Mouse (Mus musculus): ENCODE measurements at regions not wholly inside any gene's neighbourhood (a gene's known extent, or its start where the extent isn't known, plus 50 kb on each side); places are given as distances from the start of the nearest gene placed in this dataset.

DNA sequence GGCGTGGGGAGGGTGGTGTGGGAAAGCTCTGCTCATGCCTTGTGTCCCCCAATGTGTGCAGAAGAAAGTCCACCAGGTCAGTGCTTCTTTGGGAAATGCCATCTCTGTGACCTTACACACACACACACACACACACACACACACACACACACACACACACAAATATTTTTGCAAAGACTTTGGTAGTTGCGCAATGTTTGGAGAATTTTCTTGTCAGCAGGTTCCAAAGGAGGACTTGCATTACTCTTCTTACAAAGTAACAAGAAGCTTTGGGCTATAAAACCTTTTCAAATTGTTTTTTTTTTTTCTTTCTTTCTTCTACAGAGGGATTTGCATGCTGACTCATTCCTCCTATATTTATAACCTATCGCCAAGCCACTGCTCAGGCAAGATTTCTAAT lies 59.1 kb upstream of the Npvf start:
- no peaks in the 10 kb centered on the region for H3K27me3 ChIP-seq (ENCODE audit: control insufficient read depth, insufficient read depth, low read length)
- H3K4me3 ChIP-seq (ENCODE audit: insufficient read depth in 1 of 2, low read depth in 2 of 2, low read length in 2 of 2): no peak overlapping the region
- no peaks in the 10 kb centered on the region for H3K4me1 ChIP-seq (replicated peaks; ENCODE audit: control insufficient read depth in 2 of 2, insufficient read depth in 2 of 2, low read length in 1 of 2)
- TF ChIP-seq CTCF (IDR thresholded peaks at IDR 0.05; ENCODE audit: low read depth) (no peak), EP300 (IDR thresholded peaks at IDR 0.05; ENCODE audit: low read depth) (no peak)
- 83% methylated on average over 3 of the region's 3 CpGs for WGBS (ENCODE audit: insufficient replicate concordance)
- no peaks in the 10 kb centered on the region for H3K9me3 ChIP-seq (ENCODE audit: control insufficient read depth, low read length)
- no peak for DNase-seq (ENCODE audit: low read depth in 3 of 3, low spot score in 3 of 3)
- H3K9ac ChIP-seq (replicated peaks): no peak overlapping the region
- ATAC-seq (ENCODE audit: insufficient read depth): no peak
- H3K4me2 ChIP-seq (ENCODE audit: low read depth): no peak overlapping the region
- H3K27ac ChIP-seq: no peak overlapping the region
- H3K36me3 ChIP-seq (replicated peaks; ENCODE audit: control insufficient read depth, insufficient read depth, low read depth): no peaks in the 10 kb centered on the region

- no peaks in the 10 kb centered on the region for H3K4me1 ChIP-seq (replicated peaks; ENCODE audit: control insufficient read depth in 2 of 2, insufficient read depth in 2 of 2, low read length in 1 of 2)
- no peak overlapping the region for H3K4me2 ChIP-seq (ENCODE audit: low read depth)
- WGBS (ENCODE audit: insufficient replicate concordance): 49% methylated on average over 4 of the region's 4 CpGs
- no peak overlapping the region for H3K27ac ChIP-seq
- no peak for ATAC-seq (ENCODE audit: insufficient read depth)
- no peak overlapping the region for H3K4me3 ChIP-seq (ENCODE audit: insufficient read depth in 1 of 2, low read depth in 2 of 2, low read length in 2 of 2)
- H3K9ac ChIP-seq (replicated peaks): no peak overlapping the region
- H3K9me3 ChIP-seq (ENCODE audit: control insufficient read depth, low read length): no peaks in the 10 kb centered on the region
- no peaks in the 10 kb centered on the region for H3K36me3 ChIP-seq (replicated peaks; ENCODE audit: control insufficient read depth, insufficient read depth, low read depth)
- DNase-seq (ENCODE audit: low read depth in 3 of 3, low spot score in 3 of 3): no peak
- H3K27me3 ChIP-seq (ENCODE audit: control insufficient read depth, insufficient read depth, low read length): no peaks in the 10 kb centered on the region
- TF ChIP-seq EP300 (IDR thresholded peaks at IDR 0.05; ENCODE audit: low read depth) (no peak), CTCF (IDR thresholded peaks at IDR 0.05; ENCODE audit: low read depth) (no peak)
Observed at GRCm38 (mm10) chr6:50718631-50719030, 64.4 kb upstream of the Npvf start.

DNA sequence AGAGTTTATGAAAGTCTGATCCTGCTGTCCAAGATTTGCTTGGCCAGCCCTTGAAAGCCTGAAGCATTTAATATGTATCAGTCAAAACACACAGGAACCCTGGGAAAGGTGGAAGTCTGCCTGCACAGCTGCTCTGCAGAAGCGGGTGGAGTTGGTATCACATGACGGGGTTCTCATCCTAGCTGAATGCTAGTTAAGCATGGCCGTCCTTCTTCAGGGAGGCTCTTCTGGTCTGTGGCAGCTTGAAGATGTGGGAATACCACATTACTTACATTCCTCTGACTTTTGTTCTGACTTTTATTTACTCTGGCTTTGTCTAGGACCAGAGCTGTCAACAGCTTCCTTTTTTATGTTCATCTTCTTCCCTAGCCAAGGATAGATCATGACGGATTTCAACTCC lies 66.1 kb upstream of the Npvf start:
- H3K27me3 ChIP-seq (ENCODE audit: control insufficient read depth, insufficient read depth, low read length): no peaks in the 10 kb centered on the region
- TF ChIP-seq EP300 (IDR thresholded peaks at IDR 0.05; ENCODE audit: low read depth): no peak
- TF ChIP-seq CTCF (IDR thresholded peaks at IDR 0.05; ENCODE audit: low read depth): no peak
- 51% methylated on average over 4 of the region's 4 CpGs for WGBS (ENCODE audit: insufficient replicate concordance)
- no peaks in the 10 kb centered on the region for H3K9me3 ChIP-seq (ENCODE audit: control insufficient read depth, low read length)
- no peak overlapping the region for H3K4me2 ChIP-seq (ENCODE audit: low read depth)
- H3K4me3 ChIP-seq (ENCODE audit: insufficient read depth in 1 of 2, low read depth in 2 of 2, low read length in 2 of 2): no peak overlapping the region
- ATAC-seq (ENCODE audit: insufficient read depth): no peak
- no peak for DNase-seq (ENCODE audit: low read depth in 3 of 3, low spot score in 3 of 3)
- H3K27ac ChIP-seq: no peak overlapping the region
- H3K4me1 ChIP-seq (replicated peaks; ENCODE audit: control insufficient read depth in 2 of 2, insufficient read depth in 2 of 2, low read length in 1 of 2): no peaks in the 10 kb centered on the region
- H3K9ac ChIP-seq (replicated peaks): no peak overlapping the region
- H3K36me3 ChIP-seq (replicated peaks; ENCODE audit: control insufficient read depth, insufficient read depth, low read depth): no peaks in the 10 kb centered on the region

DNA sequence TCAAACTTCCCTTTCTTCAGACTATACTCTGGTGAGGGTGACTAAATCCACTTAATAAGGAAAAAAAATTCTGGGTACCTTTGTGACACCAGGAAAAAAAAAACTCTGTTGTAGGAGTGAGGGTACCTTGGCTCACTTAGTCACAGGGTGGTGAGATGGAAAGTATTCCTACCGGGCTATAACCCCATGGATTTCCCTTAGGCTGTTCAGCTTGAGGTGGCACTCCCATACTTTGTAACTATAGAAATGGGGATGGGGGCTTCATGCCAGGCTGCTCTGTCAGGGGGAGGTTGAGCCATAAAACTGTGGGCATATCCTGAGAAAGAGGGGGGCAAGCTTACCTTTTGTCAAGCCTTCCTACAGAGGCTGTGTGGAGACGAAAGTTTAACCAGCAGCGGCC lies 71.4 kb upstream of the Npvf start:
- Histone ChIP-seq H3K4me1 (replicated peaks; ENCODE audit: control insufficient read depth in 2 of 2, insufficient read depth in 2 of 2, low read length in 1 of 2) (peaks cover 0 to 1% of the 10 kb centered on the region in 2 experiments; a peak in 2 of 4 replicates), H3K9me3 (ENCODE audit: control insufficient read depth, low read length) (no peaks in the 10 kb centered on the region), H3K36me3 (replicated peaks; ENCODE audit: control insufficient read depth, insufficient read depth, low read depth) (no peaks in the 10 kb centered on the region), H3K27ac (no peak overlapping the region), H3K4me3 (ENCODE audit: insufficient read depth in 1 of 2, low read depth in 2 of 2, low read length in 2 of 2) (no peak overlapping the region), H3K9ac (replicated peaks) (no peak overlapping the region), H3K27me3 (ENCODE audit: control insufficient read depth, insufficient read depth, low read length) (no peaks in the 10 kb centered on the region), H3K4me2 (ENCODE audit: low read depth) (no peak overlapping the region)
- DNase-seq (ENCODE audit: low read depth in 3 of 3, low spot score in 3 of 3): no peak
- no peak for TF ChIP-seq EP300 (IDR thresholded peaks at IDR 0.05; ENCODE audit: low read depth)
- TF ChIP-seq CTCF (IDR thresholded peaks at IDR 0.05; ENCODE audit: low read depth): no peak
- no peak for ATAC-seq (ENCODE audit: insufficient read depth)
- 76% methylated on average over 3 of the region's 3 CpGs for WGBS (ENCODE audit: insufficient replicate concordance)

DNA sequence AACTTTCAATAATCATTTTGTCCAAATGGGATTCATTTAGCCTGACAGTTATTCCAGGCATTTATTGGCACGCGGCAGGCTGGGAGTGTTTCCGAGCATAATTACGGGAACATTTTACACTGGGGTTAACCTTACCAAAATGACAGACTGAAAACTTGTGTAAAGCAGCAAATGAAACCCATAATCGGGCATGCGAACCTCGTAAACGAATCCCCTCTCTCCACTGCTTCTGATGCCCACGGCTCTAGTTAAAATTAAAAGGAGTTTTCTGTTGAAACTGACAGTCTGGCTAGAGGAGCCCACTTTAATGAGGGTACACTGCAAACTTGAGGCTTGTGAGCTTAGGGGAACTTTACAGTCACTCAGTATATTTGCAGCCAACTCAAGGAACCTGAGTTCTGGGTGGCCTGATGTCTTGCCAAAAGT lies 71.9 kb upstream of the Npvf start:
- WGBS (ENCODE audit: insufficient replicate concordance): 74% methylated on average over 9 of the region's 9 CpGs
- Histone ChIP-seq H3K27ac (no peak overlapping the region), H3K36me3 (replicated peaks; ENCODE audit: control insufficient read depth, insufficient read depth, low read depth) (no peaks in the 10 kb centered on the region), H3K27me3 (ENCODE audit: control insufficient read depth, insufficient read depth, low read length) (no peaks in the 10 kb centered on the region), H3K4me1 (replicated peaks; ENCODE audit: control insufficient read depth in 2 of 2, insufficient read depth in 2 of 2, low read length in 1 of 2) (peaks cover 0 to 3% of the 10 kb centered on the region in 2 experiments; a peak in 2 of 4 replicates), H3K9ac (replicated peaks) (no peak overlapping the region), H3K4me3 (ENCODE audit: insufficient read depth in 1 of 2, low read depth in 2 of 2, low read length in 2 of 2) (no peak overlapping the region), H3K9me3 (ENCODE audit: control insufficient read depth, low read length) (no peaks in the 10 kb centered on the region), H3K4me2 (ENCODE audit: low read depth) (no peak overlapping the region)
- no peak for DNase-seq (ENCODE audit: low read depth in 3 of 3, low spot score in 3 of 3)
- no peak for ATAC-seq (ENCODE audit: insufficient read depth)
- no peak for TF ChIP-seq EP300 (IDR thresholded peaks at IDR 0.05; ENCODE audit: low read depth)
- TF ChIP-seq CTCF (IDR thresholded peaks at IDR 0.05; ENCODE audit: low read depth): no peak

Data from liver, embryonic 14.5 days (tissue).